Mouse (Mus musculus) telencephalon, adult 2 months (tissue): ENCODE data around the gene Myo9a.
A peak's percentile ranks its signal among the peaks of the same experiment; 100 is the strongest.

Experiments
- DNase-seq: peaks from one replicate; pipeline ENCODE4 v3.0.0-alpha.2; 2011; ENCODE audit warnings: low read depth, low spot score

The Myo9a gene

DNA sequence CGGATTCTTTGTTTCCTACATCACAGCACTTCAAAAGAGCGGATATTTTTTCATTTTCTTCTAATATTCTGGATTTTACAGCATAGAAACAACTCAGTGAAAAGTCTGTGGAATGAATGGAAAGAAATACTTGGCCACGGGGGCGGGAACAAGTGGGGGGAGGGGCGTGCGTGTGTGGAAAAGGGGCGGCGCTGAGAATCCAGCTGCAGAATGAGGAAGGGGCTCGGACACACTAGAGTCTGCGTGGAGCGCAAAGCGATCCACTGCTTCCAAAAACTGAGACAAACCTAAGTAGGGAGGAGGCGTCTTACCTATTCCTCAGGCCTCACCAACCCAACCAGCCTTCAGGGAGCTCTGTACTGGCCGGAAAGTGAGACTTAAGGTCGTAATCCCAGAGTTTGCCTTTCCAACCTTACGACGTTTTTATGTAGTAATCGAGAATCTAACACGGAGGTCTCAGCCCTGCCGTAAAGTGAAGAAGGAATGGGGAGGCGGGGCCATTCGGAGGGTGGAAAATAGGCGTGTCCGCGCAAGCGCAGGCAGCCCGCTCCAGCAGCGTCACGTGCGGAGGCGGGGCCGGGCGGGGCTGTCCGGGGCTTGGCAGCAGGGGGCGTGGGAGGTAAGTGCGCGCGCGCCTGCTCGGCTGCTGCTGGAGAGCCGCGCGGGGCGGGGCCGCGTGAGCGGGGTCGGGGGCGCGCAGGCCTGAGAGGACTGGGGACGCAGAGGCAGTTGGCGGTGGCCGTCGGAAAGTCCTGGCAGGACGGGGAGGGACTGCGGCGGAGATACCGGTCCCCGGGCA is at the start of gene Myo9a, which contains the start of gene Senp8:
Gene Myo9a, plus strand, starts transcription at position 630 of the 799 bp plus-strand sequence.
Gene Senp8, minus strand, starts transcription at position 444 of the 799 bp plus-strand sequence.
- DNase-seq, result peak; percentile 99

DNA sequence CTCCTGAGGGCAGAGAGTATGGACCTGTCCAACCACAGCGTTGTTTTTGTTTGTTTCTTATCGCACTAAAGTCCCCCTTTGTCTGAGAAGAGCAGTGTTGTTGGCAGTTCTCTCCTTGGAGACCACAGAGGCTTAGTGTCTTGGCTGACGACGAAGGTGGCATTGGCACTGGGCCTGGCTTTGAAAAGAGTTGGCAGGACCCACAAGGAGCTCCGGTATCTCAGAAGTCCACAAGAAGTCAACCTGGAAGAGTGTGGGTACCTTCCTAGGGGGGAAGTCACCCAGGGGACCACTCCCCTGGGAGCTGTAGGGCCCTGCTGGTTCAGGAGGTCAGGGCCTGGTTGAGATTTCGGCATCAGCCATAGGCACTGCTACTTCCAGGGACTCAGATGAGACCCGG is 49.6 kb upstream of the Myo9a start:
- no peak for DNase-seq

DNA sequence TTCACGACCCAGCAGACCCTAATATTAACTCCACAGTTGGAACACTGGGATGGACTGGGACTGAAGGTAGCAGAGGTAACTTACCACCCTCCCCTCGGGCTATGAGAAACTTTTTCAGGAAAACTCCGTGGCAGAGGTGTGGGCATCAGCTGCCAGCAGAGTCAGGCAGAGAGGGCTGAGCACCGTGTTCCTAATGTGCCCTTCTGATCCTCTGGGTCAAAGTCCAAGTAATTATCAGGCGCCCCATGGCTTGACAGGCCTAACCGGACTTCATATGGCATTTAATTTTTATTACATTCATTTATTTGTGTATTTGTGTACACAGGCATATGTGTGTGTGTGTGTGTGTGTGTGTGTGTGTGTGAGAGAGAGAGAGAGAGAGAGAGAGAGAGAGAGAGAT is 47.6 kb upstream of the Myo9a start:
- no peak for DNase-seq

DNA sequence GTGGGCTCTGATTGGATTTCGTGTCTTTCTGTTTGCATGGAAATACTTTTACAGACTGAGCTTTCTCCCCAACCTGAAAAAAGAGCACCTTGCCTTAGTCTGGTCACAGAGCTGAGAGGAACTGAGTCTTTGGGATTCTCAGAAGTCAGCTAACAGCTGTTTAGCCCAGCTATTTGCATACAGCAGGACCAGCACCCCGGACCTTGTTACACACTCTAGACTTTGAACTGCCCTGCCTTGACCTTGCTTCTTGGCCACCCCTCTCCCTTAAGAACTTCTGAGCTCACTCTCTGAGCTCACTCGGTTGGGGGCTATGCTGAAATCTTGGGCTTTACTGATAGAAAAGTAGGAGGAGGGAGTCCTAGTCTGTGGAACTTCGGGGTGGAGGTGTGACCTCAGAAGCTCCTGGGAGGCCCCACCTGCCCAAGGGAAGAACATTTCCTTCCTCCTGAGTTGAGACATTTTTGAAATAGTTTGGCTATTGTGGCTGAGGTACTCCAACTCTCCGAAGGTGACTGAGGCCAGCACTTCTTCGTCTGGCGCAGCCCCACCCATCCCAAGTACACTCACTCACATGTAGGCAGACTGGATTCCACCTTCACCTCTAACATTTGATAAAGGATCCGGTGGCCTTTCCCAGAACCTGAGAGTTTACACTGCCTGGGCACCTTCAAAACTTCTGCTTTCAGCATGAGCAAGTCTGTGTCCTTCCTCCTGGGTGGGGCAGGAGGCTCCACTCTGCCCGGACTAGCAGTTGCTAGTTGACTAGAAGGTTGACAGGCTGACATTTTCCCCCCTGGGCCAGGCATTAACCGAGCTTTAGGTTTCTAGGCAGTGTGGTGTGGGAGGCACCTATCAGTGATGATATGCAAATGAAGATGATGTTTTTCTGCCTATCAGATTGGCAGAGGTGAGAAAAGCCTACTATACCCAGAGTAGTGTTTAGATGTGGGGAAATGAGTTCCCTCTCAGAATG is 43.6 kb upstream of the Myo9a start:
- no peak for DNase-seq

DNA sequence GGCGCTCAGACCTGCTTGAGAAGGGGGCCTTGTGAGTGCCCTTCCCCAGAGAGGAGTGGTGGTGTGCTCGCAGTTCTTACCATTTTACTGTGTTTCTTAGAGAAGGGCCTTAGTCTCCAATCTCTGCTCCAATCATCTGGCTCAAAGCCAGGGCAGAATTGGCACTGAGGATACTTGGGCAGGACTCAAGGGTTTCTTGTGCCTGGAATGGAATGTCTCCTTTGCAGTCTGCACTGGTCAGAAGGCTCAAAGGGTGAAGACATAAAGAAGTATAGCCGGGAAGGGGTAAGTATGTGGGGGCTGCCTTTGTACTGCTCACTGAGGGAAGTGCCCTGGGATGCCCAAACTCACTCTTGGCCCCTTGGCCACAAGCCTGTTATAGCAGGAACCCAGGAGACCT is 41.5 kb upstream of the Myo9a start:
- no peak for DNase-seq

DNA sequence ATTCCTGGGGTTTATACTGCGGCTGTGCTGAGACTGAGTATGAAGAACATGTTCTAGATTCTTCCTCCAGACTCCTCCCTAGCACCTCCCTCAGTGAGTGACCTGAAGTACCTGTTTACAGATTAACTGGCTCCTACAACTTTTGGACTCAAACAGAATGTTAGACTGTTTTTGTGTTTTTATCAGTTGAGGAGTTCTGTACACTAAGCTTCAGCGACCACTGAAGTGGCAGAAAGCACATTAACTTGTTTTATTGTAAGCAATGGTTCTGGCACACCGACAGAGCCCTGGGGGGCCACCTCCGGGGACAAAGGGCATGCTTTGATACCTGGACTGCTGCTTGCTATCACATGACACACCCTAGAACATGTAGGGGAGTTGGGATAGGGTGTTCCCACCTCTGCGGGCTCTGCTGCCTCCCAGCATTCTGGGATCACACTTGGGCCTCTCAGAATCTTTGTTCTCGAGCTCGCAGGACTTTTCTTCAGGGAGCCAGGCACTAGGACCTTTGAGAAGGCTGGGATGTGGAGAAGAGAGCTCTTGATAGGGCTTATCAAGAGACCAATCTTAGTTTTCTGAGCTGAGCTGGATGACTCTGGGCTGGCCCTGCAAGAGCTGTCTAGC is 34.3 kb upstream of the Myo9a start:
- DNase-seq, result no peak

DNA sequence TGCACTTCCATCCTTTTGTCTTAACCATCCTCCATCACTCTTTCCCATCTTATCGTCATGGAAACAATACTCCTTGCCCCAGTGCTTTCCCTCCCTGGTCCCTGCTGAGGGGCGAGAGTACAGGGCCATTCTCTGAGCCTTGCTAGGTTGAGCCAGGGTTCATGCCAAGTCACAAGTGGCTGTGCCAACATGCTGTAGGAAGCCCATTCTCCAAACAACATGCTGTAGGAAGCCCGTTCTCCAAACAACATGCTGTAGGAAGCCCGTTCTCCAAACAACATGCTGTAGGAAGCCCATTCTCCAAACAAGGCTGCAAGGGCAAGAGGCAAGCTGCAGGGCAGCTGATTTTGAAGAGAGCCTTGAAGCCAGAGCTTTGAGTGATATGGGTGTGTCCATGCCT is 32.5 kb upstream of the Myo9a start:
- no peak for DNase-seq

DNA sequence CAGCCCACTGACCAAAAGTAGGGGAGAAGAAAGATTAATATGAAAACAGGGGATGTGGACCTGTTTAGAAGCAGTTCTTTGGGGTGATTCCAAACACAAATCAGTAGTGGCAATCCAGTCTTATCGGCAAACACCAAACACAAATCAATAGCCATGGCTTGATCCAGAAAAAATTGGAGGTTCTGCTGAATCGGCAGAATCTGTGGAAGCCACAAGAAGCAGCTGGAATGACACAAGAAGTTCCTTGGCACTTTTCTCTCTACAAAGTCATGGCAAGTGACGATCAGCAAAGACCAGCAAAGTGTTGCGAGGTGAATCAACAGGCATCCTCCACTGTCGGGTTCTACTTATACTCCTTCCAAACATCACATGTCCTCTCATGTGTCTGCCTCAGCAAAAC is 29.6 kb upstream of the Myo9a start:
- no peak for DNase-seq

DNA sequence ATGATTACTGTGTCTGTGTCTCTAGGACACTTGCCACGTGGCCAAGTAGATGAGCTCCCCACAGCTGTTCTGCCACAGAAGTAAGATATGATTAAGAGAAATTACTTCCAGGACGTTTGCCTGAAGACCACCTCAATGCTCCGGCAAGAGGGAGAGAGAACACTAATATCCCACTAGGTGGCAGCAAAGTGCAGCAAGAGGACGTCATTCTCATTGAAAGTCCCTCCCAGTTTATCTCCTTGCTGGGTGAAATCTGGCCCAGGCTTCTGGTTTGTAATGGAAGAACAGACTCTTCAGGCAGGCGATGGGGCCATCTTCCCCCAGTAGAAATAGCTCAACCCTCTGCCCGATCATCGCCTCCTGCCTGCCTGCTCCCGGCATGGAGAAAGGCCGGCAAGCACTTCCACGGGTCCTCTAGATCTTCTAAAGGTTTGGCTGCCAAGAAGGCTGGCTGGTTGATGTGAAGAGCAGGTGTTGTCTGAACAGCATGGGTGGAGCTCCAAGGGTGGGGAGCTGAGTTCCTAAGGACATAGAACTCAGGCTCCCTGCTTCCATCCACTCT is 27.5 kb upstream of the Myo9a start:
- DNase-seq, result peak; percentile 85

DNA sequence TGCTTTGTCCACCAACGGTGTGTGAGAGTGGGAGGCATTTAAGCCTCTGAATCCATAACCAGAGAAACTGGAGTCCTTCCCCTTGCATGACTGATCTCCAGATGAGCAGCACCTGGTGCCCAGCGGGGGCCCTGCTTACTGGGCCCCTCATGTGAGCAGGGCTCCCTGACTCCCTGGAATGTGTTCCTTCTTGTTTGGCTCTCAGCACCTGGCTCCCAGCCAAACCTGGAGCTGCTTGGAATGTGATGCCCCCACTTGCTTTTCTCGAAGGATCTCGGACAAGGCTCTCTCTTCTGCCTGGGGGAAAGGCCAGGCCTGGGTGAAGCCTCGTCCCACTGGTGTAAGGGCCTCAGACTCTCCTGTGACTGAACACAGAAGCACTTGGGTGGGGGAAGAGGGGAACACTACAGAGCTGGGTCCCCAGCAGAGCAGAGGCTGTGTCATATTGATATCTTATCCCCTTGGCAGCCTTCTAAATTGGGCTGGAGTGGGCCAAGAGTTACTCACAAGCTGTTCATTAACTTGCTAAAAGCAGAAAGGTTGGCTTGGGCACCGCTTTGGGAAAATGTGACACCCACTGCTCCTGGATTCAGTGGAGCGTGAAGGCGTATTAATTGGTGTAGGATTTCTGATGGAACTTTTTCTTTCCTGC is 26.8 kb upstream of the Myo9a start:
- DNase-seq, result peak; percentile 55

DNA sequence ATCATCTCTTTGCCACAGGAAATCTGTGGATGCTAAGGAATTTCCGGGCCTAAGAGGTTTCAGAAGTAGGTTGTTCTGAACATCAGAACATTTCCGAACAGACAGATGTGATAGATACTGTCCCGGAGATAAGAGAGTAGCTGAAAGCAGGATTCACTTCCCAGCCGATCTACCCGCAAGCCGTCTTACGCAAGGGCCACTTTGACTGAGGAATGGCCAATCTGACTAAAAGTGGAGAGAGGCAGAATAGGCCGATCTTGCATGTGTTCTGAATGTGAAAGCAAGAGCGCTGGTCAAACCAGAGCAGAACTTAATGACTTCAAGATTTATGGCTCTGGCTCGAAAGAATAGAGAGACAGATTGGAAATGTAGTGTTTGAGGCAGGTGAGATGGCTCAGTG is 25.2 kb upstream of the Myo9a start:
- DNase-seq, result no peak

DNA sequence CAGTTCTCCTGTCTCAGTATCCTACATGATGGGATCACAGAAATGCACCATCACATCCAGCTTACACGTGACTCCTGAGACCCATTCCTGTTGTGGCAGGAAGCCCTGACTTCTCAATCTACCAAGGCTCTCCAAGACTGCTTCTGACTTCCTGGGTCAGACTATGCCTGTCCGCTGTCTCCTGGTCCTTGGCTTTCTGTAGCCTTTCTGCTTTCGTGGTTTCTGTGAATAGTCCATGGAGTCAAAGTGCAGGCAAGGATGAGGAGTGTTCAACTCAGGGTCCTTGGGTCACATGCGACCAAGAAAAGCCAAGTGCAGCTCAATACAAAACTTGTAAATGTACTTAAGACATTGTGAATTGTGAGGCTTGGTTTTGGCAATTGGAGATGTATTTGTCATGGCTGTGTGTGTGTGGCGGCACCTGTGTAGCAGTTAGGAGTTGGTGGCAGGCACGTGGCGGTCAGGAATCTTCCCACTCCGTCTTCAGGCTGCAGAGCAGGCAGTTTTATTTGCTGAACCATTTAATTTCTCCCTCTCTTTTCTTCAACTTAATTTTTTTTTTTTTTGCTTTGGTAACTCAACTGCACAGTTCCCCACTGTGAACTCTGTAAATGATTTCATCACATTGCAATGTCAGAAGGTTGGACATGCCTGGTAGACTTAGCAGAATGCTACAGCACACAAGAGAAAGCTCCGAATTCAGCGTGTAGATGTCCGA is 23.0 kb upstream of the Myo9a start:
- no peak for DNase-seq

DNA sequence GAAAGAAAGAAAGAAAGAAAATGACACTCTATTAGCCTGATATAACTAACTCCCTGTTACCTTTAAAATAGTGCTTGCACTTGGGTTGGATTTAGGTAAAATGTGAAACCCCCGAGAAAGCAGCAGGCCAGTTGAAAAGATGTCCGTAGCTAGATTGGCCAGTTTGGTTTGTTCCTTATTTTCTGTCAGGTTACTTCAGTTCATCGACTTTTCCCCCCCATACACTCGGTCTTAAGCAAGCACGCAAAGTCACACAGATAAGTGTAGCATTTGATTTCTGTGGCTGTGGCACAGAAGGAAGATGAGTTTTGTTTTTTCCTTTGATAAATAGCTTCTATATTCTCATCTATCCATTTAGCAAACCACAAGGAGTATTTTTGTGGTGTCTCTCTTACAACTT is 19.6 kb upstream of the Myo9a start:
- DNase-seq, result no peak

DNA sequence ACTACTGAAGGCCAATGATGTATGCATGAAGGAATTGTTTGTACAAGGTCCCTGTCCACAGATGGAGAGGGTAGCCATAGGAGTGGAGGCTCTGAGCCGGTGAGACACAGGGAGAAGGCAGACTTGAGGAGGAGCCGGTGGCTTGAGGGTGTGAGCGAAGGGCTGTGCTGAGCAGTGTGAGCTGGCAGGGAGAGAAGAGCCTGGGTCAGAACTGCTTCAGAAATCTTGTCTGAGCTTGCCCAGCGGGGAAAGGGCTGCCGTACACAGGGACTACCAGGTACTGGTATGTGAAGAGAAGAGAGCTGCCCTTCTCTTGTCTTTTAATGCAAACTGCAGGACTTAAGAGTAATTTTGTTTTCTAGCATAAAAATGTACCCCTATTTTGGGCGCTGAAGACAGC is 17.6 kb upstream of the Myo9a start:
- DNase-seq, result no peak

DNA sequence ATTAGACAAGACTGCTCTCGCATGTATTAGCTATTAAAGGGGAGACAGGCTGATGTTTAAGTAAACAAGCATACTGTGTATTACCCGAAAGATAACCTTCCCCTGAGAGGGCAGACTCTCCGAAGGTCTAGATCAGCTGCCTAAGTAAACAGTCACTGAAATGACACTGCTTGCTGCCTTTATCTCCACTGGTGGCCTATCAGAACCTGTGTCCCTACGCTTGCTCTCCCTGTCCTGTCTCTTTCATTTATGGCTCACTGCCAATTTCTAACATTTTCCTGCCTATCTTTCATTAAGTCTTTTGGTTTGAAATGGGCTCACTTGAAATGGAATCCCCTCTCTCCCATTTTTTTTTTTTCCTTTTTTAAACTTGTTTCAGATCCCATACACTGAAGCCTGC is 15.3 kb upstream of the Myo9a start:
- no peak for DNase-seq

DNA sequence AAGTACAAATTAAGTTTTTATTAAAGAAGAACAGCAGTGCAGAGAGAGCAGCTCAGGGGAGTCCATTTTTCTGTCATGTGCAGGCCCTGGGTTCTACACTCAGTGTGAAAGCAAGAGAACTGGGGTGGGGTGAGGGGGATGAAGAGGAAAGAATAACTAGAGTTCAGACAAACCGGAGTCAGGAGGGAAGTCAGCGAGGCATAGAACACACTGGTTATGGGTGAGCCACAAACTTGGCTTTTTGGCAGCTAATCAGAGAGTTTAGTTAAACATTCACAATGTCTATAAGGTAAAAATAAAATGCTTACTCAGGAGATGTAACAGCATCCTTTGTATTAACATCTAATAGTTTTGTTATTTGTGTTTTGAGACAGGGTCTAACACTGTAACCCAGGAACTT is 10.1 kb upstream of the Myo9a start:
- no peak for DNase-seq

DNA sequence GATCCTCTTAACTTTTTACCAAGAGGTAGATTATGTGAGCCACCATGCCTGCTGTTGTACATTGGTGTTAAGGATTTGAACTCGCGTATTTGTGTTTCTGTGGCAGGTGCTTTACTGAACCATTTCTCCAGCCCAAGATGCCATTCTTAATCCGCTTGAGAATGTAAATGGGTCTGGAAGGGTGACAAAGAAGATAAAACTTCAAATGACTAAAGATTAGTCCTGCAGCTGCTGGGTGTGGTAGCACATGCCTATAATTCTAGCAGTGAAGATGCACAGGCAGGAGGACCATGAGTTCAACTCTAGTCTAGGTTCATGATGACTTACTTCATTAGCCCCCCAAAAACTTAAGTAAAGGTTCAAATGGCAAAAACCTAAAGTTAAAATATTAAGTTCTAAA is 6.8 kb upstream of the Myo9a start:
- no peak for DNase-seq

DNA sequence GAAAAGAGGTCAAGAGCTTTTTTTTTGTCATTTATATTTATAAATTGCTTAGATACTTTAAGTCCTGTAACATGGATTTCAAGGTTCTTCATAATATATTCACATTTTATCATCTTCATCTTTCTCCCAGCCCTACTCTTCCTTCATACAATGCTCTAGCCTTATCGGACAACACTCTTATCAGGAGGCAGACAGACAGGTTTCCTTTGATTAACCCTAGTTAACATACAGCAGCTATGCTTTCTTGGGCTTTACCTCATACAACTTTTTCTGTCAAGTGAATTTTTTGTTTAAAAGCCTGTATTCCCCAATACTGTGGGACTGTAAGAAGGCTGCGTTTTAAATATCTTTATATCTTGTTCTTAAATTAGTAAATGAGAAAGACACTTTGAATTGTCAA is 2.3 kb upstream of the Myo9a start:
- DNase-seq, result no peak

DNA sequence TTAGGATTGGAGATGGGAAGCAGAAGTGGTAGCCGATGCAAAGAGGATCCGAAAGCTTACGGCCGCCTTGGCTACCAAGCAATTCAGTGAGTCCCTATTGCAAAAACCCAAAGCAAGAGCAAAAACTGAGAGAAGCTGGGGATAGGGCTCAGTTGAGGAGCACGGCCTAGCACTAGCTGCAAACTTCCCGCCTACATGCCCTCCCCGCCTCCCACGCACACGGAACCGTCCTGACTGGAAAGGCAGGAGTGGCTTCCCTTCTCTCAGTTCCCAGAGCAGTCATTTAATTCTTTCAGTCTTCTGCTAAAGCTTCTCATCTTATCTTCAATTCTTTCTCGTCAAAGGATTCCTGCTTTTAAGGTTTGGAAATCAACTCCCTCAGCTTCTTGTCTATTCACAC is 1.7 kb upstream of the Myo9a start:
- no peak for DNase-seq

DNA sequence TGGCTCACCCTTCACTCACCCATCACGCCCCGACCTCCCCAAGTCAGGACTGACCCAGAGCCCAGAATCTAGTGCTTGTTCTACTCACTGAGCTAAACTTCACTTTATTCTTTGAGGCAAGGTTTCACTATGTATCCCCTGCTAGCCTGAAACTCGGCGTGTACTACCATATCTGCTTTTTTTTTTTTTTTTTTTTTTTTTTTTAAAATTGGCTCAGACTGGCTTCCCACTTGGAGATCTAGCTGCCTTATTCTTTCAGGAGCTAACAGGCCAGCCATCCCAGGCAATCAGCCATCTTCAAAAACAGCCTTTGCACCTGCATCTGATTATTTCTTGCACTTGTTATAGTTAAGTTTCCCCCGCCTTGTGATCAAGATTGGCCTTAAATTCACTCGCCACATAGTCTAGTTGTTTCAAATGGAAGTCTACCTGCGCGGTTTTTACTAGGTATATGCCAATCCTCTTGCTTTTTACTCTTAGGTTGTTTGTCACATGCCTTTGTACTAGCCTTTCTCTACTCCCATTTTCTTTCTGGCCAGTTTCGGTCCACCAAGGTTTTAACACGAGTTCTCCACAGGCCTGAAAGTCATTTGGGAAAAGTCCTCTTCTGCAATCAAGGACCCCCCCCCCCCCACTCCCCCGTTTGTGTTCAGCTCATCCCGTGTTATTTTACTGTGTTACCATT is 973 bp upstream of the Myo9a start:
- DNase-seq, result no peak
